Mouse (Mus musculus): ENCODE results near the gene Lmod2. TPM values are rescaled to one million over a fixed set of nuclear protein-coding genes. Genes with fewer than 3 reads are reported as not detected.
A peak's percentile ranks its signal among the peaks of the same experiment; 100 is the strongest.

The Lmod2 gene
- polyA plus RNA-seq, 1 experiment from 2014 or later: not detected

DNA sequence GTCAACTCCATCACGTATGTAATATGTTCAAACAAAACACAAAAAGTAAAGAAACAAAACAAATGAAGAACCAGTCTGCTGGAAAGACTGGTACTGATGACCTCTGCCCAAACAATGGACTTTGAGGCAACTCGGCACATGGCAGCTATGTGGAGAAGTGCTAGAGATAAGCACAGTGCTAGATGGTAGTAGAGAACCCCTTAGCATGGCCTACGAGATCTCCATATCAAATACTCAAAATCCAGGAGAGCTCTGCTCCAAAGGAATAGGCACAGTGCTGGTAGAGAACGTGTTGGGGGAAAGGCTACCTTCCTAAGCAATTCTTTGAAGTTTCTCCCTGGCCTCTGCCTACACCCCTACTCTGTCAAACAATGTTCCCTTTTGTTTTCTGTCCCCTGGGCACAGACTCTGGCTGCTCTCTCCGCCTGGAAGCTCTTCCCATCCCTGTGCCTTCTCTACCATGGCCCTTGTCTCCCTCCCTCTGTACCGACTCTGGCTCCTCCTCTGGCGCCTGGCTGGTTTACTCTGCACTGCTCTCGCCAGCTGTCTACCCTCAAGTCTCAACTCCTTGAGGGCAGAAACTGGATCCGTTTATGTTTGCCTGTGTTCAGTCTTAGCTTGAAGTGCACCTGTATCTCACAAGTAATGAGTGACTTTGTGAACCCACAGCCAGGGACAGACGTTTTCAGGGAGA, 5.9 kb upstream of the Lmod2 start:
- Histone ChIP-seq H3K27ac (ENCODE audit: low read length) (no peak overlapping the region), H3K4me1 (ENCODE audit: control insufficient read depth, insufficient read depth, low read length) (no peaks in the 10 kb centered on the region), H3K4me2 (replicated peaks; ENCODE audit: low read depth, low read length) (no peak overlapping the region), H3K36me3 (ENCODE audit: control insufficient read depth, insufficient read depth, low read length) (no peaks in the 10 kb centered on the region), H3K9me3 (ENCODE audit: control insufficient read depth, low read depth, low read length) (no peaks in the 10 kb centered on the region), H3K4me3 (ENCODE audit: low read depth, low read length) (no peak overlapping the region), H3K9ac (replicated peaks; ENCODE audit: low read depth, low read length) (no peak overlapping the region), H3K27me3 (ENCODE audit: control insufficient read depth, insufficient read depth, low read length) (no peaks in the 10 kb centered on the region)
- 37% methylated on average over 10 of the region's 10 CpGs for WGBS
- ATAC-seq (ENCODE audit: insufficient number of reproducible peaks, insufficient read depth, low FRiP score, low read depth): peak; percentile 23; the same call in 1 of the 2 replicates

DNA sequence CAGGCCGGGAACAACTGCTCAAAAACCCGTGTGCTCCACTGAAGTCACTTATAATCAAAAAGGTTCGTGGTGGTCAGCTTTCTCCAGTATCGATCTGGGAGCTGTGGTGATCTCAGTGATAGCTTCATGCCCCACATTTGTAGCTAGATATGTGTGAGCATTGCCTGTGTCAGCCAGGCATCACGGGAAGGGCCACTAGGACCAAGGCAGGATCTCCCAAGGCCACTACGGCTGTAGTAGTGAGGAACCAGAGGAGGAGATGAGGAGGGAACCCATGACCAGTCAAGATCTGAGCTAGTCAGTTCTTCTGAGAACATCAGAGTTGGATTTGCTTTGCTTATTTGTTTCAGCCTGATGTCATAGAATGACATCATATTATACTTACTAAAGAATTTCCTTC, 1.6 kb downstream of the Lmod2 start:
- WGBS: 91% methylated on average over 6 of the region's 6 CpGs
- Histone ChIP-seq H3K27me3 (ENCODE audit: control insufficient read depth, insufficient read depth, low read length) (no peaks in the 10 kb centered on the region), H3K9ac (replicated peaks; ENCODE audit: low read depth, low read length) (no peak overlapping the region), H3K4me3 (ENCODE audit: low read depth, low read length) (no peak overlapping the region), H3K4me1 (ENCODE audit: control insufficient read depth, insufficient read depth, low read length) (no peaks in the 10 kb centered on the region), H3K36me3 (ENCODE audit: control insufficient read depth, insufficient read depth, low read length) (no peaks in the 10 kb centered on the region), H3K4me2 (replicated peaks; ENCODE audit: low read depth, low read length) (no peak overlapping the region), H3K27ac (ENCODE audit: low read length) (no peak overlapping the region), H3K9me3 (ENCODE audit: control insufficient read depth, low read depth, low read length) (no peaks in the 10 kb centered on the region)
- ATAC-seq (ENCODE audit: insufficient number of reproducible peaks, insufficient read depth, low FRiP score, low read depth): no peak

DNA sequence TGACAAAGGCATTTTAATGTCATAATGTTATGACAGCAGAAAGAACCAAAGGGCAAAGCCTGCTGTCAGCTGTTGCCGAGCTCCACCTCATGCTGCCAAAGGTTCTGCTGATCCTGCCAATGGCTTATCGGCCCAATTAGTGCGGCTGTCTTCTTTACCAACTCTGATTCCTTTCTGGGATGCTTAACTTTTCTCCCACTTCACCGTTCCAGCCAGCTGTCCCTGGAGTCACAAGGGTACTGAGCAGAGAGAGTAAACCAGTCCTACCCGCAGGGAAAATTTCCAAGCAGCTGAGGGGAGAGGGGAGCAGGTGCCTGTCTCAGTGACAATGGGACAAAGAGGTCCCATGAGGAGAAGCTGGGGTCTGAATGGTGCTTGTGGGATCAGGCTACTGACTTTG, 2.1 kb downstream of the Lmod2 start:
- Histone ChIP-seq H3K36me3 (ENCODE audit: control insufficient read depth, insufficient read depth, low read length) (no peaks in the 10 kb centered on the region), H3K4me3 (ENCODE audit: low read depth, low read length) (no peak overlapping the region), H3K27me3 (ENCODE audit: control insufficient read depth, insufficient read depth, low read length) (no peaks in the 10 kb centered on the region), H3K9me3 (ENCODE audit: control insufficient read depth, low read depth, low read length) (no peaks in the 10 kb centered on the region), H3K27ac (ENCODE audit: low read length) (no peak overlapping the region), H3K9ac (replicated peaks; ENCODE audit: low read depth, low read length) (no peak overlapping the region), H3K4me2 (replicated peaks; ENCODE audit: low read depth, low read length) (no peak overlapping the region), H3K4me1 (ENCODE audit: control insufficient read depth, insufficient read depth, low read length) (no peaks in the 10 kb centered on the region)
- 89% methylated on average over 5 of the region's 5 CpGs for WGBS
- ATAC-seq (ENCODE audit: insufficient number of reproducible peaks, insufficient read depth, low FRiP score, low read depth): no peak

DNA sequence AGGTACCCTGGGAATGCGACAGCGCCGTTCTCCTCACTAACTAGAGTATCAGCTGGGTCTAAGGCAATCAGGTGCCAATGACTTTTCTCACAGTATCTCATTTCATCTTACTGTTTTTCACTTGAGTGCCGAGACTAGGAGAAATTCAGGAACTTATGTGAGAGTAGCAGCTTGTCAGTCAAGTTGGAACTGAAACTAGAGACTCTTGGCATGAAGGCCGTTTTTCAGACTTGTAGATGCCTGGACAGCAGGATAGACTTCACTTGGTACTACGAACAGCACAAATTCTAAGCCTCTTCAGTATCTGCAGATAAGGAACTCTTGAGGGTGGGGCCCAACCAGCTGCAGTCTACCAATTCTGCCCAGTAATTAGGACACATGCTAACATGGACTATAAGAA, 2.6 kb downstream of the Lmod2 start:
- H3K9ac ChIP-seq (replicated peaks; ENCODE audit: low read depth, low read length): no peak overlapping the region
- no peaks in the 10 kb centered on the region for H3K4me1 ChIP-seq (ENCODE audit: control insufficient read depth, insufficient read depth, low read length)
- no peaks in the 10 kb centered on the region for H3K9me3 ChIP-seq (ENCODE audit: control insufficient read depth, low read depth, low read length)
- no peak overlapping the region for H3K4me3 ChIP-seq (ENCODE audit: low read depth, low read length)
- no peak overlapping the region for H3K27ac ChIP-seq (ENCODE audit: low read length)
- H3K36me3 ChIP-seq (ENCODE audit: control insufficient read depth, insufficient read depth, low read length): no peaks in the 10 kb centered on the region
- WGBS: 85% methylated on average over 6 of the region's 6 CpGs
- ATAC-seq (ENCODE audit: insufficient number of reproducible peaks, insufficient read depth, low FRiP score, low read depth): no peak
- H3K27me3 ChIP-seq (ENCODE audit: control insufficient read depth, insufficient read depth, low read length): no peaks in the 10 kb centered on the region
- no peak overlapping the region for H3K4me2 ChIP-seq (replicated peaks; ENCODE audit: low read depth, low read length)

DNA sequence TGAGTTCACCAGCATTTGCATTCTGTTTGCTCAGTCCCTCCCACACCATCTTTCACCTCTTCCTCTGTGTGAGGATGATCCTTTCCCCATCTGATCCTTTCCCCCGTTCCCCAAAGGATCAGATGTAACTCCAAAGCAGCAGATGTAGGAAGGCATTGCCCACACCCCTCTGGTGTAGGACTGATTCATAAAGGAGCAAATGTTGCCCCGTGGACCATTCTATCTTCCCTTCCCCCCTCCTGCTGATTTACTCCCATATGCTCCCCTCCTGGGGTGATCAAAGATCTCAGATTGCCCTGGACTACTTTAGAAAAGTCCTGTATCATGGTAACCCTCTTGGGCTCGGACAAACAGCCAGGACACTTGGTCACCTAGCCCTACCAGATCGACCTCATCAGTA, 3.2 kb downstream of the Lmod2 start:
- WGBS: 62% methylated on average over 4 of the region's 4 CpGs
- Histone ChIP-seq H3K4me2 (replicated peaks; ENCODE audit: low read depth, low read length) (no peak overlapping the region), H3K9me3 (ENCODE audit: control insufficient read depth, low read depth, low read length) (no peaks in the 10 kb centered on the region), H3K9ac (replicated peaks; ENCODE audit: low read depth, low read length) (no peak overlapping the region), H3K4me3 (ENCODE audit: low read depth, low read length) (no peak overlapping the region), H3K4me1 (ENCODE audit: control insufficient read depth, insufficient read depth, low read length) (no peaks in the 10 kb centered on the region), H3K36me3 (ENCODE audit: control insufficient read depth, insufficient read depth, low read length) (no peaks in the 10 kb centered on the region), H3K27ac (ENCODE audit: low read length) (no peak overlapping the region), H3K27me3 (ENCODE audit: control insufficient read depth, insufficient read depth, low read length) (no peaks in the 10 kb centered on the region)
- ATAC-seq (ENCODE audit: insufficient number of reproducible peaks, insufficient read depth, low FRiP score, low read depth): no peak

GRCm38 (mm10) chr6:24601668-24602067, 4.1 kb downstream of the Lmod2 start:
- no peak for ATAC-seq (ENCODE audit: insufficient number of reproducible peaks, insufficient read depth, low FRiP score, low read depth)
- H3K9ac ChIP-seq (replicated peaks; ENCODE audit: low read depth, low read length): no peak overlapping the region
- H3K4me1 ChIP-seq (ENCODE audit: control insufficient read depth, insufficient read depth, low read length): no peaks in the 10 kb centered on the region
- 23% methylated on average over 1 of the region's 1 CpGs for WGBS
- H3K36me3 ChIP-seq (ENCODE audit: control insufficient read depth, insufficient read depth, low read length): no peaks in the 10 kb centered on the region
- H3K27ac ChIP-seq (ENCODE audit: low read length): no peak overlapping the region
- no peaks in the 10 kb centered on the region for H3K27me3 ChIP-seq (ENCODE audit: control insufficient read depth, insufficient read depth, low read length)
- H3K4me2 ChIP-seq (replicated peaks; ENCODE audit: low read depth, low read length): no peak overlapping the region
- H3K9me3 ChIP-seq (ENCODE audit: control insufficient read depth, low read depth, low read length): no peaks in the 10 kb centered on the region
- H3K4me3 ChIP-seq (ENCODE audit: low read depth, low read length): no peak overlapping the region

DNA sequence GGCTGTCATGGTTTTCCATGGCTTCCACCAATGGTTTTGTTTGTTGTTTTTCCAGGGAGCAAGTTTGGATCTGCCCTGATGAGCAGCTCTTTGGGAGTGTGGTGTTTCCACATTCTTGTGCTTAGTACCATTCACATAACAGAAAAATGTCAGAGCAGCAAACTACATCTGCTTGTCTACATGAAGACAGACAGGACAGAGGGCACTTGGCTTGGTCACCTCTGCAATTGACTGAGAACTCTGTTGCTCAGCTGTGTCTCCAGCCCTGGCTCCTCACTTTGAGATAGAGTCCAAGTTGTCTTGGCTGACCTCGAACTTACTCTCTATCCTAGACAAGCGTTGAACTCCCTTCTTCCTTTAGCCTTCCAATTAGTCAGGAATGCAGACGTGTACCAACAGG, 4.8 kb downstream of the Lmod2 start:
- no peak overlapping the region for H3K4me3 ChIP-seq (ENCODE audit: low read depth, low read length)
- no peak overlapping the region for H3K27ac ChIP-seq (ENCODE audit: low read length)
- WGBS: 65% methylated on average over 3 of the region's 3 CpGs
- no peaks in the 10 kb centered on the region for H3K27me3 ChIP-seq (ENCODE audit: control insufficient read depth, insufficient read depth, low read length)
- no peaks in the 10 kb centered on the region for H3K36me3 ChIP-seq (ENCODE audit: control insufficient read depth, insufficient read depth, low read length)
- no peaks in the 10 kb centered on the region for H3K4me1 ChIP-seq (ENCODE audit: control insufficient read depth, insufficient read depth, low read length)
- H3K9ac ChIP-seq (replicated peaks; ENCODE audit: low read depth, low read length): no peak overlapping the region
- no peak overlapping the region for H3K4me2 ChIP-seq (replicated peaks; ENCODE audit: low read depth, low read length)
- no peak for ATAC-seq (ENCODE audit: insufficient number of reproducible peaks, insufficient read depth, low FRiP score, low read depth)
- no peaks in the 10 kb centered on the region for H3K9me3 ChIP-seq (ENCODE audit: control insufficient read depth, low read depth, low read length)

- no peak for ATAC-seq (ENCODE audit: insufficient number of reproducible peaks, insufficient read depth, low FRiP score, low read depth)
- Histone ChIP-seq H3K9ac (replicated peaks; ENCODE audit: low read depth, low read length) (no peak overlapping the region), H3K27me3 (ENCODE audit: control insufficient read depth, insufficient read depth, low read length) (no peaks in the 10 kb centered on the region), H3K27ac (ENCODE audit: low read length) (no peak overlapping the region), H3K4me3 (ENCODE audit: low read depth, low read length) (no peak overlapping the region), H3K36me3 (ENCODE audit: control insufficient read depth, insufficient read depth, low read length) (no peaks in the 10 kb centered on the region), H3K4me2 (replicated peaks; ENCODE audit: low read depth, low read length) (no peak overlapping the region), H3K9me3 (ENCODE audit: control insufficient read depth, low read depth, low read length) (no peaks in the 10 kb centered on the region), H3K4me1 (ENCODE audit: control insufficient read depth, insufficient read depth, low read length) (no peaks in the 10 kb centered on the region)
- WGBS: 79% methylated on average over 5 of the region's 5 CpGs
Measured at GRCm38 (mm10) chr6:24602993-24603392, 5.4 kb downstream of the Lmod2 start.

GRCm38 (mm10) chr6:24604289-24604688, 6.7 kb downstream of the Lmod2 start:
- 88% methylated on average over 7 of the region's 7 CpGs for WGBS

More at GRCm38 (mm10) chr6:24604289-24604688, 6.7 kb downstream of the Lmod2 start:
- Histone ChIP-seq H3K27me3 (ENCODE audit: control insufficient read depth, insufficient read depth, low read length) (no peaks in the 10 kb centered on the region), H3K4me3 (ENCODE audit: low read depth, low read length) (no peak overlapping the region), H3K27ac (ENCODE audit: low read length) (no peak overlapping the region), H3K36me3 (ENCODE audit: control insufficient read depth, insufficient read depth, low read length) (no peaks in the 10 kb centered on the region), H3K9ac (replicated peaks; ENCODE audit: low read depth, low read length) (no peak overlapping the region), H3K9me3 (ENCODE audit: control insufficient read depth, low read depth, low read length) (no peaks in the 10 kb centered on the region), H3K4me2 (replicated peaks; ENCODE audit: low read depth, low read length) (no peak overlapping the region), H3K4me1 (ENCODE audit: control insufficient read depth, insufficient read depth, low read length) (no peaks in the 10 kb centered on the region)
- ATAC-seq (ENCODE audit: insufficient number of reproducible peaks, insufficient read depth, low FRiP score, low read depth): no peak
